Mouse (Mus musculus): ENCODE measurements around the gene Cblc. TPM values are rescaled to one million over a fixed set of nuclear protein-coding genes. Genes with fewer than 3 reads are reported as not detected.

Cblc gene
- polyA plus RNA-seq, 1 experiment from 2014 or later, result 1.1 TPM

- no peak overlapping the region for H3K9ac ChIP-seq (replicated peaks; ENCODE audit: low read length)
- 52% methylated on average over 12 of the region's 12 CpGs for WGBS
- DNase-seq (ENCODE audit: low spot score), result no peak
Observed at GRCm38 (mm10) chr7:19785874-19786458, 10.6 kb downstream of the Cblc start.

GRCm38 (mm10) chr7:19784764-19785535 is 11.7 kb downstream of the Cblc start:
- WGBS, result 34% methylated on average over 11 of the region's 11 CpGs
- H3K4me3 ChIP-seq (ENCODE audit: low read depth, low read length), result no peak overlapping the region
- H3K9me3 ChIP-seq (replicated peaks; ENCODE audit: control insufficient read depth, low read length), result no peaks in the 10 kb centered on the region
- no peaks in the 10 kb centered on the region for H3K36me3 ChIP-seq (replicated peaks; ENCODE audit: control insufficient read depth, insufficient read depth, low read depth, low read length)
- no peaks in the 10 kb centered on the region for H3K4me1 ChIP-seq (ENCODE audit: control insufficient read depth, insufficient read depth, low read length)
- H3K4me2 ChIP-seq (ENCODE audit: low read depth, low read length), result no peak overlapping the region
- no peak overlapping the region for H3K9ac ChIP-seq (replicated peaks; ENCODE audit: low read length)
- DNase-seq (ENCODE audit: low spot score) (no peak), ATAC-seq (replicated peaks; ENCODE audit: insufficient number of reproducible peaks, low FRiP score, low TSS enrichment, low read depth) (no peak)
- H3K27ac ChIP-seq (replicated peaks; ENCODE audit: low read depth, low read length), result no peak overlapping the region
- H3K27me3 ChIP-seq (ENCODE audit: control insufficient read depth, insufficient read depth, low read length), result no peaks in the 10 kb centered on the region

More at GRCm38 (mm10) chr7:19785874-19786458, 10.6 kb downstream of the Cblc start:
- H3K27ac ChIP-seq (replicated peaks; ENCODE audit: low read depth, low read length), result no peak overlapping the region
- H3K4me2 ChIP-seq (ENCODE audit: low read depth, low read length), result no peak overlapping the region
- no peak overlapping the region for H3K4me3 ChIP-seq (ENCODE audit: low read depth, low read length)
- no peak for ATAC-seq (replicated peaks; ENCODE audit: insufficient number of reproducible peaks, low FRiP score, low TSS enrichment, low read depth)
- no peaks in the 10 kb centered on the region for H3K27me3 ChIP-seq (ENCODE audit: control insufficient read depth, insufficient read depth, low read length)
- H3K36me3 ChIP-seq (replicated peaks; ENCODE audit: control insufficient read depth, insufficient read depth, low read depth, low read length), result no peaks in the 10 kb centered on the region
- H3K9me3 ChIP-seq (replicated peaks; ENCODE audit: control insufficient read depth, low read length), result no peaks in the 10 kb centered on the region
- no peaks in the 10 kb centered on the region for H3K4me1 ChIP-seq (ENCODE audit: control insufficient read depth, insufficient read depth, low read length)

- H3K27me3 ChIP-seq (ENCODE audit: control insufficient read depth, insufficient read depth, low read length), result no peaks in the 10 kb centered on the region
- ATAC-seq (replicated peaks; ENCODE audit: insufficient number of reproducible peaks, low FRiP score, low TSS enrichment, low read depth) (no peak), DNase-seq (ENCODE audit: low spot score) (no peak)
- WGBS, result 82% methylated on average over 8 of the region's 8 CpGs
- no peaks in the 10 kb centered on the region for H3K36me3 ChIP-seq (replicated peaks; ENCODE audit: control insufficient read depth, insufficient read depth, low read depth, low read length)
- H3K4me1 ChIP-seq (ENCODE audit: control insufficient read depth, insufficient read depth, low read length), result no peaks in the 10 kb centered on the region
- H3K4me2 ChIP-seq (ENCODE audit: low read depth, low read length), result no peak overlapping the region
- H3K4me3 ChIP-seq (ENCODE audit: low read depth, low read length), result no peak overlapping the region
- no peaks in the 10 kb centered on the region for H3K9me3 ChIP-seq (replicated peaks; ENCODE audit: control insufficient read depth, low read length)
- H3K9ac ChIP-seq (replicated peaks; ENCODE audit: low read length), result no peak overlapping the region
- no peak overlapping the region for H3K27ac ChIP-seq (replicated peaks; ENCODE audit: low read depth, low read length)
Observed at GRCm38 (mm10) chr7:19783630-19784029, 13.0 kb downstream of the Cblc start.

DNA sequence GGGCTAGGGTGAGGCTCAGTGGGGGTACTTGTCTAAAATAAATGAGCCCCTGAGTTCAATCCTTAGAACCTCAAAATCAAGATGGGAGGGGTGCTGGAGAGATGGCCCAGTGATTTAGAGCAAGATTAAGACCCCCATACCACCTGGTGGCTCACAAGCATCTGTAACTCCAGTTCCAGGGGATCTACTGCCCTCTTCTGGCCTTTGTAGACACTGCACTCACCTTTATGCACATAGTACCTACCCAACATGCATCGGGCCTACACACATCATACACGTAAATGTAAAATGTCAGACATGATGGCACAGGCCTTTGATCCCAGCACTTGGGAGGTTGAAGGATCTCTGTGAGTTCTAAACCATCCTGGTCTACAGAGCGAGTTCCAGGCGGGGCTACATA is 14.0 kb downstream of the Cblc start:
- Histone ChIP-seq H3K9me3 (replicated peaks; ENCODE audit: control insufficient read depth, low read length) (no peaks in the 10 kb centered on the region), H3K27ac (replicated peaks; ENCODE audit: low read depth, low read length) (no peak overlapping the region), H3K4me3 (ENCODE audit: low read depth, low read length) (no peak overlapping the region), H3K36me3 (replicated peaks; ENCODE audit: control insufficient read depth, insufficient read depth, low read depth, low read length) (no peaks in the 10 kb centered on the region), H3K27me3 (ENCODE audit: control insufficient read depth, insufficient read depth, low read length) (no peaks in the 10 kb centered on the region), H3K4me2 (ENCODE audit: low read depth, low read length) (no peak overlapping the region), H3K4me1 (ENCODE audit: control insufficient read depth, insufficient read depth, low read length) (no peaks in the 10 kb centered on the region), H3K9ac (replicated peaks; ENCODE audit: low read length) (no peak overlapping the region)
- WGBS, result 95% methylated on average over 4 of the region's 4 CpGs
- ATAC-seq (replicated peaks; ENCODE audit: insufficient number of reproducible peaks, low FRiP score, low TSS enrichment, low read depth) (no peak), DNase-seq (ENCODE audit: low spot score) (peak; percentile 33)

DNA sequence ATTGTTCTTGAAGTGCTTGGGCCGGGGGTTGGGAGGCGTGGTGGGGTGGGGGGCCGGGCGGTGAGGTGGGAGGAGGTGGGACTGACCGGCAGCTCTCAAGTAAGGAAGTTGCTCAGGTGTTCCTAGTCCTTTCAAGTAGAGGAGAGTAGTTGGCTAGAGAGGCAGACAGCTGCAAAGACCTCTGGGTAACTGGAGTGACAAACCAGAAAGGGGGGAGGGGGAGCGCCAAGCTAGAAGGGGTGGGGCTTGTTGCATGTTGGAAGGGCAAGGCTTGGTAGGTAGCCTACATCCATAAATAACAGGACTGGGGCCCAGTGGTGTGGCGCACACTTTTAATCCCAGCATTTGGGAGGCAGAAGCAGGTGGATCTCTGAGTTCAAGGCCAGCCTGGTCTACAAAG is 14.9 kb downstream of the Cblc start:
- Histone ChIP-seq H3K36me3 (replicated peaks; ENCODE audit: control insufficient read depth, insufficient read depth, low read depth, low read length) (no peaks in the 10 kb centered on the region), H3K27ac (replicated peaks; ENCODE audit: low read depth, low read length) (no peak overlapping the region), H3K4me3 (ENCODE audit: low read depth, low read length) (no peak overlapping the region), H3K9me3 (replicated peaks; ENCODE audit: control insufficient read depth, low read length) (no peaks in the 10 kb centered on the region), H3K4me1 (ENCODE audit: control insufficient read depth, insufficient read depth, low read length) (no peaks in the 10 kb centered on the region), H3K4me2 (ENCODE audit: low read depth, low read length) (no peak overlapping the region), H3K27me3 (ENCODE audit: control insufficient read depth, insufficient read depth, low read length) (no peaks in the 10 kb centered on the region), H3K9ac (replicated peaks; ENCODE audit: low read length) (no peak overlapping the region)
- ATAC-seq (replicated peaks; ENCODE audit: insufficient number of reproducible peaks, low FRiP score, low TSS enrichment, low read depth), result no peak
- DNase-seq (ENCODE audit: low spot score), result no peak
- WGBS, result 87% methylated on average over 7 of the region's 7 CpGs

GRCm38 (mm10) chr7:19779903-19780302 is 16.7 kb downstream of the Cblc start:
- Histone ChIP-seq H3K27me3 (ENCODE audit: control insufficient read depth, insufficient read depth, low read length) (no peaks in the 10 kb centered on the region), H3K36me3 (replicated peaks; ENCODE audit: control insufficient read depth, insufficient read depth, low read depth, low read length) (no peaks in the 10 kb centered on the region), H3K27ac (replicated peaks; ENCODE audit: low read depth, low read length) (no peak overlapping the region), H3K9me3 (replicated peaks; ENCODE audit: control insufficient read depth, low read length) (no peaks in the 10 kb centered on the region), H3K9ac (replicated peaks; ENCODE audit: low read length) (no peak overlapping the region), H3K4me1 (ENCODE audit: control insufficient read depth, insufficient read depth, low read length) (no peaks in the 10 kb centered on the region), H3K4me3 (ENCODE audit: low read depth, low read length) (no peak overlapping the region), H3K4me2 (ENCODE audit: low read depth, low read length) (no peak overlapping the region)
- no peak for DNase-seq (ENCODE audit: low spot score)
- ATAC-seq (replicated peaks; ENCODE audit: insufficient number of reproducible peaks, low FRiP score, low TSS enrichment, low read depth), result no peak
- 80% methylated on average over 4 of the region's 4 CpGs for WGBS

GRCm38 (mm10) chr7:19778645-19779044 is 18.0 kb downstream of the Cblc start:
- no peak overlapping the region for H3K9ac ChIP-seq (replicated peaks; ENCODE audit: low read length)
- no peak overlapping the region for H3K4me2 ChIP-seq (ENCODE audit: low read depth, low read length)
- no peak overlapping the region for H3K4me3 ChIP-seq (ENCODE audit: low read depth, low read length)
- no peaks in the 10 kb centered on the region for H3K27me3 ChIP-seq (ENCODE audit: control insufficient read depth, insufficient read depth, low read length)
- DNase-seq (ENCODE audit: low spot score) (no peak), ATAC-seq (replicated peaks; ENCODE audit: insufficient number of reproducible peaks, low FRiP score, low TSS enrichment, low read depth) (no peak)
- WGBS, result 83% methylated on average over 8 of the region's 8 CpGs
- H3K36me3 ChIP-seq (replicated peaks; ENCODE audit: control insufficient read depth, insufficient read depth, low read depth, low read length), result no peaks in the 10 kb centered on the region
- no peaks in the 10 kb centered on the region for H3K4me1 ChIP-seq (ENCODE audit: control insufficient read depth, insufficient read depth, low read length)
- no peak overlapping the region for H3K27ac ChIP-seq (replicated peaks; ENCODE audit: low read depth, low read length)
- H3K9me3 ChIP-seq (replicated peaks; ENCODE audit: control insufficient read depth, low read length), result no peaks in the 10 kb centered on the region

GRCm38 (mm10) chr7:19777049-19777723 is 19.4 kb downstream of the Cblc start:
- DNase-seq (ENCODE audit: low spot score), result no peak
- Histone ChIP-seq H3K27me3 (ENCODE audit: control insufficient read depth, insufficient read depth, low read length) (no peaks in the 10 kb centered on the region), H3K4me2 (ENCODE audit: low read depth, low read length) (no peak overlapping the region), H3K9ac (replicated peaks; ENCODE audit: low read length) (no peak overlapping the region), H3K4me3 (ENCODE audit: low read depth, low read length) (no peak overlapping the region), H3K4me1 (ENCODE audit: control insufficient read depth, insufficient read depth, low read length) (no peaks in the 10 kb centered on the region), H3K27ac (replicated peaks; ENCODE audit: low read depth, low read length) (no peak overlapping the region), H3K36me3 (replicated peaks; ENCODE audit: control insufficient read depth, insufficient read depth, low read depth, low read length) (no peaks in the 10 kb centered on the region), H3K9me3 (replicated peaks; ENCODE audit: control insufficient read depth, low read length) (no peaks in the 10 kb centered on the region)
- 89% methylated on average over 11 of the region's 11 CpGs for WGBS
- no peak for ATAC-seq (replicated peaks; ENCODE audit: insufficient number of reproducible peaks, low FRiP score, low TSS enrichment, low read depth)
